Mouse (Mus musculus) kidney, postnatal 0 days (tissue): ENCODE measurements around the gene Prkca. TPM values are rescaled to one million over a fixed set of nuclear protein-coding genes. Genes with fewer than 3 reads are reported as not detected.

Experiments used
- ATAC-seq: fragments of 200-750 bp; cut with Nextera tagmentation; replicated peaks from 2 replicates; pipeline ENCODE4 v1.8.0; 2017; ENCODE audit warnings: low read depth, moderate number of reproducible peaks, moderate TSS enrichment, moderate library complexity; ENCODE audit not compliant: low FRiP score
- DNase-seq: peaks from one replicate; pipeline ENCODE4 v3.0.0-alpha.2; 2016; ENCODE audit warnings: low spot score
- H3K27ac ChIP-seq: fragments of 300-500 bp; sonication (generic); 2 replicates; pipeline ENCODE4 v1.5.1; 2014; ENCODE audit warnings: mild to moderate bottlenecking
- H3K27me3 ChIP-seq: fragments of 300-500 bp; sonication (generic); 2 replicates; pipeline ENCODE4 v1.6.1; 2014; ENCODE audit warnings: low read length, mixed read lengths; ENCODE audit not compliant: insufficient read depth
- H3K36me3 ChIP-seq: fragments of 300-500 bp; sonication (generic); 2 replicates; pipeline ENCODE4 v1.6.1; 2014; ENCODE audit warnings: low read length, mixed read lengths; ENCODE audit not compliant: insufficient read depth
- H3K4me1 ChIP-seq: fragments of 300-500 bp; sonication (generic); replicated peaks from 2 replicates; pipeline ENCODE4 v1.6.1; 2014; ENCODE audit warnings: antibody characterized with exemption, low read length, mixed read lengths; ENCODE audit not compliant: insufficient read depth
- H3K4me2 ChIP-seq: fragments of 300-500 bp; sonication (generic); 2 replicates; pipeline ENCODE4 v1.6.1; 2014; ENCODE audit warnings: mild to moderate bottlenecking, low read length, moderate library complexity, mixed read lengths
- H3K4me3 ChIP-seq: fragments of 300-500 bp; sonication (generic); replicated peaks from 2 replicates; pipeline ENCODE4 v1.5.1; 2014; ENCODE audit warnings: low read depth, low read length
- H3K9ac ChIP-seq: fragments of 300-500 bp; sonication (generic); 2 replicates; pipeline ENCODE4 v1.6.1; 2014; ENCODE audit warnings: low read depth, low read length
- H3K9me3 ChIP-seq: fragments of 300-500 bp; sonication (generic); replicated peaks from 2 replicates; pipeline ENCODE4 v1.6.1; 2016; ENCODE audit warnings: low read length, inconsistent platforms, mixed read lengths
- CTCF ChIP-seq: IDR thresholded peaks from 2 replicates; pipeline ENCODE4 v1.5.1; 2016; ENCODE audit warnings: antibody characterized with exemption, low read depth, mild to moderate bottlenecking, moderate library complexity
- WGBS: fragments of 180-500 bp; shearing (Covaris S2); extraction: QIAGEN DNeasy Blood & Tissue Kit; methylation state at CpG from one replicate; pipeline ENCODE4 v1.1.7; 2014; 5-methylcytosine and 5-hydroxymethylcytosine counted together
- polyA plus RNA-seq: library from polyadenylated mRNA; unstranded; fragments of >200 nt; fragmentation: Nextera tagmentation; extraction: Ambion mirVana; gene quantifications from 2 replicates; pipeline ENCODE4 v1.2.1, GENCODE M21; 2015

Gene Prkca
- polyA plus RNA-seq, 1 experiment from 2014 or later: 9.3 TPM

- Histone ChIP-seq H3K36me3 (no peaks in the 10 kb centered on the region), H3K27ac (no peak overlapping the region), H3K4me2 (no peak overlapping the region), H3K9me3 (no peaks in the 10 kb centered on the region), H3K4me3 (no peak overlapping the region), H3K4me1 (no peaks in the 10 kb centered on the region), H3K9ac (no peak overlapping the region), H3K27me3 (no peaks in the 10 kb centered on the region)
- DNase-seq (no peak), ATAC-seq (no peak)
- 50% methylated on average over 5 of the region's 5 CpGs for WGBS
- no peak for TF ChIP-seq CTCF
Observed at GRCm38 (mm10) chr11:108127908-108128307, 215.8 kb downstream of the Prkca start.

GRCm38 (mm10) chr11:108122486-108122885 lies 221.2 kb downstream of the Prkca start:
- no peak overlapping the region for H3K27ac ChIP-seq
- no peak overlapping the region for H3K4me2 ChIP-seq
- no peaks in the 10 kb centered on the region for H3K9me3 ChIP-seq
- no peaks in the 10 kb centered on the region for H3K27me3 ChIP-seq
- ATAC-seq (no peak), DNase-seq (no peak)
- H3K4me1 ChIP-seq: 0 out of 2 replicates have a peak, but pooled peaks cover 7% of the 10 kb centered on the region
- no peak overlapping the region for H3K9ac ChIP-seq
- no peak overlapping the region for H3K4me3 ChIP-seq
- TF ChIP-seq CTCF: no peak
- no peaks in the 10 kb centered on the region for H3K36me3 ChIP-seq
- 62% methylated on average over 7 of the region's 7 CpGs for WGBS

GRCm38 (mm10) chr11:108120708-108121107 lies 223.0 kb downstream of the Prkca start:
- DNase-seq: no peak
- Histone ChIP-seq H3K9ac (no peak overlapping the region), H3K9me3 (no peaks in the 10 kb centered on the region), H3K27me3 (no peaks in the 10 kb centered on the region), H3K36me3 (no peaks in the 10 kb centered on the region), H3K27ac (no peak overlapping the region), H3K4me3 (no peak overlapping the region), H3K4me2 (no peak overlapping the region), H3K4me1 (0 out of 2 replicates have a peak, but pooled peaks cover 7% of the 10 kb centered on the region)
- TF ChIP-seq CTCF: no peak
- ATAC-seq: no peak
- 47% methylated on average over 5 of the region's 5 CpGs for WGBS

- H3K36me3 ChIP-seq: no peaks in the 10 kb centered on the region
- H3K4me1 ChIP-seq: 0 out of 2 replicates have a peak, but pooled peaks cover 7% of the 10 kb centered on the region
- H3K27ac ChIP-seq: no peak overlapping the region
- no peak overlapping the region for H3K4me3 ChIP-seq
- DNase-seq (no peak), ATAC-seq (no peak)
- TF ChIP-seq CTCF: no peak
- no peaks in the 10 kb centered on the region for H3K27me3 ChIP-seq
- WGBS: 88% methylated on average over 3 of the region's 3 CpGs
- no peak overlapping the region for H3K9ac ChIP-seq
- H3K9me3 ChIP-seq: no peaks in the 10 kb centered on the region
- no peak overlapping the region for H3K4me2 ChIP-seq
Observed at GRCm38 (mm10) chr11:108119785-108120184, 223.9 kb downstream of the Prkca start.

- TF ChIP-seq CTCF: no peak
- Histone ChIP-seq H3K9ac (no peak overlapping the region), H3K4me3 (no peak overlapping the region), H3K27ac (no peak overlapping the region), H3K4me1 (0 out of 2 replicates have a peak, but pooled peaks cover 7% of the 10 kb centered on the region), H3K9me3 (no peaks in the 10 kb centered on the region), H3K36me3 (no peaks in the 10 kb centered on the region), H3K27me3 (no peaks in the 10 kb centered on the region), H3K4me2 (no peak overlapping the region)
- WGBS: 78% methylated on average over 2 of the region's 2 CpGs
- DNase-seq (no peak), ATAC-seq (no peak)
Observed at GRCm38 (mm10) chr11:108118814-108119213, 224.9 kb downstream of the Prkca start.

GRCm38 (mm10) chr11:108118221-108118620 lies 225.5 kb downstream of the Prkca start:
- no peak for ATAC-seq
- no peak overlapping the region for H3K9ac ChIP-seq
- 0 out of 2 replicates have a peak, but pooled peaks cover 7% of the 10 kb centered on the region for H3K4me1 ChIP-seq

GRCm38 (mm10) chr11:108117360-108118050 lies 226.2 kb downstream of the Prkca start:
- ATAC-seq: no peak
- 68% methylated on average over 10 of the region's 10 CpGs for WGBS
- Histone ChIP-seq H3K9me3 (no peaks in the 10 kb centered on the region), H3K4me1 (0 out of 2 replicates have a peak, but pooled peaks cover 7% of the 10 kb centered on the region), H3K4me3 (no peak overlapping the region), H3K9ac (no peak overlapping the region), H3K36me3 (no peaks in the 10 kb centered on the region), H3K4me2 (no peak overlapping the region), H3K27me3 (no peaks in the 10 kb centered on the region), H3K27ac (no peak overlapping the region)
- TF ChIP-seq CTCF: no peak
- no peak for DNase-seq

More at GRCm38 (mm10) chr11:108118221-108118620, 225.5 kb downstream of the Prkca start:
- Histone ChIP-seq H3K27ac (no peak overlapping the region), H3K9me3 (no peaks in the 10 kb centered on the region), H3K4me3 (no peak overlapping the region), H3K4me2 (no peak overlapping the region), H3K36me3 (no peaks in the 10 kb centered on the region), H3K27me3 (no peaks in the 10 kb centered on the region)
- WGBS: 93% methylated on average over 5 of the region's 5 CpGs
- TF ChIP-seq CTCF: no peak
- no peak for DNase-seq
